Mouse (Mus musculus) limb, embryonic 11.5 days (tissue): Measurements from ENCODE around the gene Ttc30b. TPM values are rescaled to one million over a fixed set of nuclear protein-coding genes. Genes with fewer than 3 reads are reported as not detected.
A peak's percentile ranks its signal among the peaks of the same experiment; 100 is the strongest.
"Not testable (repeated sequence)": the region's sequence is repeated elsewhere in the genome, so short reads cannot be mapped to it uniquely, and the experiment has no call there.

Experiments
- ATAC-seq: fragments of 200-750 bp; cut with Nextera tagmentation; 2 replicates; pipeline ENCODE4 v1.8.0; 2017; ENCODE audit warnings: low read depth; ENCODE audit not compliant: insufficient number of reproducible peaks, low FRiP score, low TSS enrichment
- DNase-seq: peaks from one replicate; pipeline ENCODE4 v3.0.0-alpha.2; 2015; ENCODE audit warnings: low spot score
- H3K27ac ChIP-seq: fragments of 300-500 bp; sonication (generic); replicated peaks from 2 replicates; pipeline ENCODE4 v1.5.1; 2014; ENCODE audit warnings: low read depth, mild to moderate bottlenecking, low read length
- H3K27me3 ChIP-seq: fragments of 300-500 bp; sonication (generic); 2 replicates; pipeline ENCODE4 v1.6.1; 2014; ENCODE audit warnings: mild to moderate bottlenecking, low read length, mixed read lengths; ENCODE audit not compliant: control insufficient read depth, insufficient read depth
- H3K36me3 ChIP-seq: fragments of 300-500 bp; sonication (generic); 2 replicates; pipeline ENCODE4 v1.6.1; 2014; ENCODE audit warnings: mild to moderate bottlenecking, low read length, moderate library complexity, mixed read lengths; ENCODE audit not compliant: control insufficient read depth, insufficient read depth
- H3K4me1 ChIP-seq: fragments of 300-500 bp; sonication (generic); 2 replicates; pipeline ENCODE4 v1.6.1; 2014; ENCODE audit warnings: low read length, mixed read lengths; ENCODE audit not compliant: control insufficient read depth, insufficient read depth
- H3K4me2 ChIP-seq: fragments of 300-500 bp; sonication (generic); 2 replicates; pipeline ENCODE4 v1.6.1; 2014; ENCODE audit warnings: low read depth, mild to moderate bottlenecking, moderate library complexity; ENCODE audit not compliant: severe bottlenecking
- H3K4me3 ChIP-seq: fragments of 300-500 bp; sonication (generic); 2 replicates; pipeline ENCODE4 v1.5.1; 2014; ENCODE audit warnings: low read depth, low read length
- H3K9ac ChIP-seq: fragments of 300-500 bp; sonication (generic); 2 replicates; pipeline ENCODE4 v1.6.1; 2014; ENCODE audit warnings: mild to moderate bottlenecking, low read length
- H3K9me3 ChIP-seq: fragments of 300-500 bp; sonication (generic); 2 replicates; pipeline ENCODE4 v1.6.1; 2016; ENCODE audit warnings: low read length; ENCODE audit not compliant: control insufficient read depth
- WGBS: fragments of 180-500 bp; shearing (Covaris S2); extraction: QIAGEN DNeasy Blood & Tissue Kit; methylation state at CpG from one replicate; pipeline ENCODE4 v1.1.7; 2014; 5-methylcytosine and 5-hydroxymethylcytosine counted together
- polyA plus RNA-seq: library from polyadenylated mRNA; unstranded; fragments of >200 nt; fragmentation: Nextera tagmentation; extraction: Ambion mirVana; gene quantifications from 2 replicates; pipeline ENCODE4 v1.2.1, GENCODE M21; 2014

Ttc30b gene
- polyA plus RNA-seq, 1 experiment from 2014 or later: 9.2 TPM

- H3K27ac ChIP-seq, DNase-seq, H3K36me3 ChIP-seq, H3K4me3 ChIP-seq, H3K9me3 ChIP-seq, H3K4me2 ChIP-seq, H3K9ac ChIP-seq, H3K4me1 ChIP-seq, ATAC-seq, H3K27me3 ChIP-seq: not testable (repeated sequence)
- 24% methylated on average over 21 of the region's 24 CpGs for WGBS
Measured at GRCm38 (mm10) chr2:75977752-75978368, 39.5 kb upstream of the Ttc30b start, which contains the start of gene Ttc30a2. Gene Ttc30a2, minus strand, starts transcription at chr2:75978170.

DNA sequence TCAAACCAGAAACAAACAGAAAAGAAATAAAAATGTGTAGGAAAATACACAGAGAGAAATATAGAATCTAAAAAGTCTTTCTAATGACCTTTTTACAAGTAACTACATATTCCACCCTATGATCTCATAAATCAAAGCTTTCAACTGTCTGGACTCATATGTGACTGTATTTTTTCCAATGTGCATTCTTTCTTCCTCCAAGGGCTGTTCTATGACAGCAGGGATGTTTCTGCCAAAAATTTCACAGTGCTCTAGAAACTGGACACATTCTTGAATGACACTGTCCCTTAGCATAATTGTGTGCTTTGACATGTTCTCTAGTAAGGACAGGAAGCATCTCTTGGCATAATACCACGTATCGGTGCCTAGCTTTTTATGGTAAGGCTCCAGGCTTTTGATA lies 37.7 kb upstream of the Ttc30b start:
- ATAC-seq, H3K36me3 ChIP-seq, H3K27ac ChIP-seq, H3K9ac ChIP-seq, H3K4me2 ChIP-seq, H3K4me1 ChIP-seq, H3K27me3 ChIP-seq, H3K4me3 ChIP-seq, H3K9me3 ChIP-seq, DNase-seq: not testable (repeated sequence)
- WGBS: 84% methylated on average over 2 of the region's 2 CpGs

GRCm38 (mm10) chr2:75974131-75974530 lies 35.7 kb upstream of the Ttc30b start:
- Histone ChIP-seq H3K4me2 (no peak overlapping the region), H3K27ac (no peak overlapping the region), H3K9ac (no peak overlapping the region), H3K27me3 (no peaks in the 10 kb centered on the region), H3K4me3 (no peak overlapping the region), H3K9me3 (no peaks in the 10 kb centered on the region), H3K4me1 (no peaks in the 10 kb centered on the region), H3K36me3 (no peaks in the 10 kb centered on the region)
- DNase-seq (no peak), ATAC-seq (no peak)
- WGBS: 53% methylated on average over 9 of the region's 9 CpGs

DNA sequence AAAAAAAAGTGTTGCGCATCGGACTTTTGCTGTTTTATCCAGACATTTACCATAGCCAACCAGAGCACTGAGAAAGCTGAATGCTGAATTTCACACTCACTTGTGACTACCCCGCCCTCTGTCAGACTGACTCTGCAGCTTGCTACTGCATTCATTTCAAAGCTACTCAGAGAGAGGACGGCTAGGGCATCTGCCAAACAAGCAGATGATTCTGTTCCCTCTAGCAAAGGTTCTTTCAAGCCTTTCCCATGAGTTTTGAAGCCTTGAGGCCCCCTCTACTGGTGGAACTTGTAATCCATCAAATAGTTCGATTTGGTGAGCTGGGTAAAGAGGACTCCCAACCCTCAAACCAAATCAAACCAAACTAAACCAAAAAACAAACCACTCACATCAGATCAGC lies 26.6 kb upstream of the Ttc30b start:
- DNase-seq: peak; percentile 72
- H3K4me1 ChIP-seq: peaks cover 21% of the 10 kb centered on the region
- peak overlapping the region; percentile 27; the same call in 1 of the 2 replicates for H3K4me2 ChIP-seq
- no peaks in the 10 kb centered on the region for H3K27me3 ChIP-seq
- ATAC-seq: no peak
- H3K27ac ChIP-seq: no peak overlapping the region
- H3K4me3 ChIP-seq: no peak overlapping the region
- no peak overlapping the region for H3K9ac ChIP-seq
- H3K9me3 ChIP-seq: no peaks in the 10 kb centered on the region
- no peaks in the 10 kb centered on the region for H3K36me3 ChIP-seq
- 17% methylated on average over 5 of the region's 5 CpGs for WGBS

GRCm38 (mm10) chr2:75964512-75964911 lies 26.1 kb upstream of the Ttc30b start:
- Histone ChIP-seq H3K4me2 (peak overlapping the region; percentile 27; the same call in 1 of the 2 replicates), H3K9me3 (no peaks in the 10 kb centered on the region), H3K27ac (no peak overlapping the region), H3K4me1 (peaks cover 26% of the 10 kb centered on the region), H3K36me3 (no peaks in the 10 kb centered on the region), H3K27me3 (no peaks in the 10 kb centered on the region), H3K9ac (no peak overlapping the region), H3K4me3 (no peak overlapping the region)
- DNase-seq: peak; percentile 82
- WGBS: 11% methylated on average over 14 of the region's 14 CpGs
- ATAC-seq: no peak

DNA sequence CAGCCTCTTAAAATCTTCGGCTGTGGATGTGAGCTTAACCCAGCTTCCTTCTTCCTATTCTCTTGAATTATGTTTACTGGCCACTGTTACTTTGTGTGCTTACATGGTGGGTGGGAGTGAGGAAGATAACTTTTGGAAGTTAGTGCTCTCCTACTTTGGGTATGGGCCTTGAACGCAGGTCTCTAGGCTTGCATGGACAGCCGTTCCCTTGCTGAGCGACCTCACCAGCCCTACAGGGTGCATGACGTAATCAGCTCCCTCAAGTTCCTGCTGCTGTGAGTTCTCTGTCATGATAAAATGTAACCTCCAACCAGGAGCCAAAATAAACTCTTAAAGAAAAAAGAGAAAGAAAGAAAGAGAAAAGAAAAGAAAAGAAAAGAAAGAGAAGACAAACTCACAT lies 25.7 kb upstream of the Ttc30b start:
- Histone ChIP-seq H3K27me3 (no peaks in the 10 kb centered on the region), H3K4me2 (no peak overlapping the region), H3K9me3 (no peaks in the 10 kb centered on the region), H3K9ac (no peak overlapping the region), H3K4me3 (no peak overlapping the region), H3K4me1 (peaks cover 30% of the 10 kb centered on the region), H3K27ac (no peak overlapping the region), H3K36me3 (no peaks in the 10 kb centered on the region)
- DNase-seq (no peak), ATAC-seq (no peak)
- WGBS: 77% methylated on average over 5 of the region's 5 CpGs

GRCm38 (mm10) chr2:75963211-75963840 lies 24.9 kb upstream of the Ttc30b start:
- Histone ChIP-seq H3K27ac (no peak overlapping the region), H3K4me1 (peaks cover 32% of the 10 kb centered on the region)

GRCm38 (mm10) chr2:75960366-75961330 lies 22.3 kb upstream of the Ttc30b start:
- Histone ChIP-seq H3K27ac (peak overlapping the region; percentile 94), H3K36me3 (no peaks in the 10 kb centered on the region), H3K27me3 (no peaks in the 10 kb centered on the region), H3K9ac (peak overlapping the region; percentile 32; the same call in 1 of the 2 replicates), H3K4me2 (peak overlapping the region; percentile 39; the same call in 1 of the 2 replicates), H3K9me3 (no peaks in the 10 kb centered on the region), H3K4me1 (peaks cover 35% of the 10 kb centered on the region), H3K4me3 (no peak overlapping the region)
- peak; percentile 49 for DNase-seq
- 0 out of 2 replicates have a peak, but pooled peaks have one; percentile 8 for ATAC-seq
- WGBS: 51% methylated on average over 15 of the region's 15 CpGs

More at GRCm38 (mm10) chr2:75963211-75963840, 24.9 kb upstream of the Ttc30b start:
- DNase-seq (no peak), ATAC-seq (no peak)
- 61% methylated on average over 10 of the region's 10 CpGs for WGBS
- Histone ChIP-seq H3K36me3 (no peaks in the 10 kb centered on the region), H3K9ac (no peak overlapping the region), H3K4me2 (no peak overlapping the region), H3K9me3 (no peaks in the 10 kb centered on the region), H3K27me3 (no peaks in the 10 kb centered on the region), H3K4me3 (no peak overlapping the region)
